Mouse (Mus musculus) heart, embryonic 11.5 days (tissue): ENCODE data around the gene Kif19a. TPM values are rescaled to one million over a fixed set of nuclear protein-coding genes. Genes with fewer than 3 reads are reported as not detected.

Experiments
- ATAC-seq: fragments of 200-750 bp; cut with Nextera tagmentation; replicated peaks from 2 replicates; pipeline ENCODE4 v1.8.0; 2017; ENCODE audit warnings: moderate library complexity; ENCODE audit not compliant: insufficient number of reproducible peaks, low FRiP score, low TSS enrichment
- H3K27ac ChIP-seq: fragments of 300-500 bp; sonication (generic); 2 replicates; pipeline ENCODE4 v1.5.1; 2014; ENCODE audit warnings: mild to moderate bottlenecking, low read depth, low read length
- H3K27me3 ChIP-seq: fragments of 300-500 bp; sonication (generic); 2 replicates; pipeline ENCODE4 v1.6.1; 2014; ENCODE audit warnings: mild to moderate bottlenecking, low read length, mixed read lengths; ENCODE audit not compliant: control insufficient read depth, insufficient read depth
- H3K36me3 ChIP-seq: fragments of 300-500 bp; sonication (generic); 2 replicates; pipeline ENCODE4 v1.6.1; 2014; ENCODE audit warnings: mild to moderate bottlenecking, low read length, moderate library complexity, mixed read lengths; ENCODE audit not compliant: control insufficient read depth, insufficient read depth
- H3K4me1 ChIP-seq: fragments of 300-500 bp; sonication (generic); 2 replicates; pipeline ENCODE4 v1.6.1; 2014; ENCODE audit warnings: low read length; ENCODE audit not compliant: control insufficient read depth, insufficient read depth
- H3K4me2 ChIP-seq: fragments of 300-500 bp; sonication (generic); 2 replicates; pipeline ENCODE4 v1.6.1; 2014; ENCODE audit warnings: mild to moderate bottlenecking, moderate library complexity
- H3K4me3 ChIP-seq: fragments of 300-500 bp; sonication (generic); 2 replicates; pipeline ENCODE4 v1.5.1; 2014; ENCODE audit warnings: low read depth, low read length
- H3K9ac ChIP-seq: fragments of 300-500 bp; sonication (generic); 2 replicates; pipeline ENCODE4 v1.6.1; 2014; ENCODE audit warnings: mild to moderate bottlenecking, low read depth, low read length, moderate library complexity
- H3K9me3 ChIP-seq: fragments of 300-500 bp; sonication (generic); replicated peaks from 2 replicates; pipeline ENCODE4 v1.6.1; 2016; ENCODE audit warnings: low read length; ENCODE audit not compliant: control insufficient read depth
- WGBS: fragments of 180-500 bp; shearing (Covaris S2); extraction: QIAGEN DNeasy Blood & Tissue Kit; methylation state at CpG from one replicate; pipeline ENCODE4 v1.1.7; 2014; ENCODE audit not compliant: insufficient replicate concordance; 5-methylcytosine and 5-hydroxymethylcytosine counted together
- polyA plus RNA-seq: library from polyadenylated mRNA; unstranded; fragments of >200 nt; fragmentation: Nextera tagmentation; extraction: Ambion mirVana; gene quantifications from 2 replicates; pipeline ENCODE4 v1.2.1, GENCODE M21; 2014

The Kif19a gene
- polyA plus RNA-seq, 1 experiment from 2014 or later = 0.13 TPM

DNA sequence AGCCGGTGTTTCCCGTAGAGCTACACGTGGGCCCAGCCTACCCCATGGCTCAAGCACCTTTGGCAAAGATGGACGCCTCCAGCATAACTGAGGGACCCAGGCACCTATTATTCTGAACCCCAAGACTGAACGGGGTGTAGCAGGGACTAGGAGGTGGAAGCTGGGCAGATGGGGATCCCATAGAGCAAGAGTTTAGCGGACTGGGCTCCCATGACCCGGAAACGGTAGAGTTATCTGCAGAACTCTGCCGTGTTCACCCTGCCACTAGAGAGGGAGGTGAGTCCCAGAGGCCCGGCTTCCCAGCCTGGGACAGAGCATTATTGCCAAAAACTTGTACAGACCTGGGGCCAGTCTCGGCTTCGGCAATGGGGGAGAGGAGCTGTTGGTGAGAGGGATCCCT, 25.0 kb downstream of the Kif19a start:
- Histone ChIP-seq H3K27me3 (peaks cover 95% of the 10 kb centered on the region), H3K4me3 (no peak overlapping the region), H3K36me3 (no peaks in the 10 kb centered on the region), H3K9me3 (no peaks in the 10 kb centered on the region), H3K9ac (no peak overlapping the region), H3K4me1 (peaks cover 10% of the 10 kb centered on the region; the same call in 1 of the 2 replicates), H3K27ac (no peak overlapping the region), H3K4me2 (no peak overlapping the region)
- WGBS = 54% methylated on average over 12 of the region's 12 CpGs
- ATAC-seq = no peak

- H3K4me2 ChIP-seq = no peak overlapping the region
- no peak for ATAC-seq
- WGBS = 19% methylated on average over 4 of the region's 4 CpGs
Measured at GRCm38 (mm10) chr11:114790841-114791240, 25.7 kb downstream of the Kif19a start.

GRCm38 (mm10) chr11:114791351-114791889, 26.2 kb downstream of the Kif19a start:
- Histone ChIP-seq H3K4me1 (peaks cover 17% of the 10 kb centered on the region; the same call in 1 of the 2 replicates), H3K9ac (peak overlapping the region; percentile 46; the same call in 1 of the 2 replicates), H3K9me3 (no peaks in the 10 kb centered on the region), H3K4me2 (peak overlapping the region; percentile 84), H3K27ac (no peak overlapping the region), H3K27me3 (peaks cover 83% of the 10 kb centered on the region), H3K4me3 (peak overlapping the region; percentile 48), H3K36me3 (no peaks in the 10 kb centered on the region)
- 2% methylated on average over 50 of the region's 50 CpGs for WGBS
- no peak for ATAC-seq

More at GRCm38 (mm10) chr11:114790841-114791240, 25.7 kb downstream of the Kif19a start:
- Histone ChIP-seq H3K36me3 (no peaks in the 10 kb centered on the region), H3K4me3 (no peak overlapping the region), H3K27ac (no peak overlapping the region), H3K4me1 (peaks cover 16% of the 10 kb centered on the region; the same call in 1 of the 2 replicates), H3K9ac (no peak overlapping the region), H3K9me3 (no peaks in the 10 kb centered on the region), H3K27me3 (peaks cover 89% of the 10 kb centered on the region)

- Histone ChIP-seq H3K27ac (no peak overlapping the region), H3K36me3 (no peaks in the 10 kb centered on the region), H3K9ac (peak overlapping the region; percentile 46; the same call in 1 of the 2 replicates), H3K9me3 (no peaks in the 10 kb centered on the region), H3K4me2 (peak overlapping the region; percentile 84), H3K4me3 (peak overlapping the region; percentile 48), H3K27me3 (peaks cover 79% of the 10 kb centered on the region), H3K4me1 (peaks cover 17% of the 10 kb centered on the region; the same call in 1 of the 2 replicates)
- WGBS = under 1% methylated on average over 58 of the region's 59 CpGs
- ATAC-seq = no peak
Measured at GRCm38 (mm10) chr11:114791891-114792411, 26.8 kb downstream of the Kif19a start.

- no peak overlapping the region for H3K4me3 ChIP-seq
- 41% methylated on average over 5 of the region's 5 CpGs for WGBS
- no peak overlapping the region for H3K4me2 ChIP-seq
- ATAC-seq = no peak
- H3K9ac ChIP-seq = no peak overlapping the region
- peaks cover 69% of the 10 kb centered on the region for H3K27me3 ChIP-seq
- H3K27ac ChIP-seq = no peak overlapping the region
- no peaks in the 10 kb centered on the region for H3K36me3 ChIP-seq
- peaks cover 17% of the 10 kb centered on the region; the same call in 1 of the 2 replicates for H3K4me1 ChIP-seq
- H3K9me3 ChIP-seq = no peaks in the 10 kb centered on the region
Measured at GRCm38 (mm10) chr11:114792931-114793494, 27.8 kb downstream of the Kif19a start.

DNA sequence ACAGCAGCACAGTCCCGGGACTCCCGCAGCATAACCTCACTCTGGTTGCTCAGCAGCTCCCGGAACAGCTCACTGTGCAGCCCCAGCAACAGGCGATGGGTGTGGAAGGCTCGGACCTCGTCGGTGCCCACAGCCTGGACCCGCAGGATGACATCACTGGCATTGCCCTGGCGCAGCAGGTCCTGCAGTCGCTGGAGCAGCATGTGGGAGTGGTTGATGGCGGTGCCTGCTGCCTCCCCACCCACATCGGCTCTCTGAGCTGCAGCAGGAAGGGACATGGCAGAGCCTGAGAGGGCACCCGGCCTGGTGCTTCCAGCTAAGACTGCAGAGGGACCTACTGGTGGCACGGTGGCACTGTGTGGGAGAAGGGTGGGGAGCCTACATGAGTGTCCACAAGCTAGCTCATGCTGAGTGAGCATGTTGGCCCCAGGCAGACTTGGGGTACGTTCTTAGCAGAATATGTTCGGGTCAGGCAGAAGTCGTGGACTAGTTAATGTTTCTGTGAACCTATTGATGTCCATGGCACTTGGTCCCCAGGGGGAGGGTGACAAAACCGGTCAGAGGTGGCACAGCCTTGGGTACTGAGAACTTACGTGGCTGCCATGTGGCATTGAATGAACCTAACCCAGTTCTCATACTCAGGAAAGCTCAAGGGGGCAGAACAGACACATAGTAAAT, 28.8 kb downstream of the Kif19a start:
- peaks cover 59% of the 10 kb centered on the region for H3K27me3 ChIP-seq
- H3K4me3 ChIP-seq = no peak overlapping the region
- no peak for ATAC-seq
- 66% methylated on average over 19 of the region's 19 CpGs for WGBS
- H3K9me3 ChIP-seq = no peaks in the 10 kb centered on the region
- no peaks in the 10 kb centered on the region for H3K36me3 ChIP-seq
- H3K9ac ChIP-seq = no peak overlapping the region
- H3K27ac ChIP-seq = no peak overlapping the region
- H3K4me1 ChIP-seq = peaks cover 17% of the 10 kb centered on the region; the same call in 1 of the 2 replicates
- no peak overlapping the region for H3K4me2 ChIP-seq

- WGBS = 44% methylated on average over 4 of the region's 4 CpGs
- Histone ChIP-seq H3K27me3 (peaks cover 52% of the 10 kb centered on the region), H3K4me3 (no peak overlapping the region), H3K4me2 (no peak overlapping the region), H3K27ac (no peak overlapping the region), H3K9me3 (no peaks in the 10 kb centered on the region), H3K9ac (no peak overlapping the region), H3K36me3 (no peaks in the 10 kb centered on the region), H3K4me1 (peaks cover 17% of the 10 kb centered on the region; the same call in 1 of the 2 replicates)
- no peak for ATAC-seq
Measured at GRCm38 (mm10) chr11:114794691-114795090, 29.5 kb downstream of the Kif19a start.

DNA sequence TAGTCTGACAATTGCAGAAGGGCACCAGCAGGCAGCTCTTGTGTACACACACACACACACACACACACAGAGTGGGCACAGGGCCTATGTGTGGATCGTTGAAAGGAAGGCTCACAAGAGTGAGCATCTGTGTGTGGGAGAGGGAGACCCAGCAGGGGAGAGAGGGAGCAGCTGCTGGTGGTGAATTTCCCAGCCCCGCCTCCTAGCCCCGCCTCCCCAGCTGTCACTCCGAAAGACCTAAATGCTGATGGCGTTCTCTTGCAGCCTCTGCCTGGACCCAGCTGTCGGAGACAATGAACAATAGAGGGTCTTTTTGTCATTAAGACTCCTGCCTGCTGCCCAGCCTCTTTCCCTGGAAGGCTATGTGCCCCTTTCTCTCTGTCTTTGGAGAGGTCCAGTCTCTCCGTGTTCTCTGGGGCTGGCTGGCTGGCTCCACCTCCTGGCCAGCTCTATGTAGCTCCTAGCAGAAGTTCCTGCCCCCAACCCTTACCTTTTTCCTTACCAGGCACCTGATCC, 30.1 kb downstream of the Kif19a start:
- Histone ChIP-seq H3K4me1 (peaks cover 17% of the 10 kb centered on the region; the same call in 1 of the 2 replicates), H3K4me3 (peak overlapping the region; percentile 44), H3K27me3 (peaks cover 46% of the 10 kb centered on the region), H3K4me2 (peak overlapping the region; percentile 76), H3K9ac (peak overlapping the region; percentile 28; the same call in 1 of the 2 replicates), H3K9me3 (no peaks in the 10 kb centered on the region), H3K27ac (no peak overlapping the region), H3K36me3 (no peaks in the 10 kb centered on the region)
- no peak; the same call in 1 of the 2 replicates for ATAC-seq
- WGBS = 0% methylated on average over 7 of the region's 7 CpGs
